Mouse (Mus musculus): ENCODE results near the gene Gm16223.

DNA sequence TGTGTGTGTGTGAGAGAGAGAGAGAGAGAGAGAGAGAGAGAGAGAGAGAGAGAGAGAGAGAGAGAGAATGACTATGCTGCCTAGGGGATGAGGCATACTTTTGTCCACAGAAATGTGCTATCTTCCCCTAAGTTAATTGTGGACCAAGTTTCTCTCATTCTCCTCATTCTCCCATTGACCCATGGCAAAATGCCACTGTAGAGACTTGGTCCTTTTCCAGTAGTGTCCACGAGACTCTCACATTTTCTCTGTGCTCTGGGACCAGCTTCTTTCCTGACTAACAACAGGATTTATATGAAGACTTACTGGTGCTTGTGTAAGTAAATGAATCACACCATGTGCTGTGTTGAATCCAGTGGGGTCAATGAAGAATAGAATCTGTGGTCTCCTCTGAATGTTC is 98.6 kb downstream of the Gm16223 start:
- TF ChIP-seq SRF (IDR thresholded peaks at IDR 0.05; ENCODE audit: control insufficient read depth, insufficient read length, low read depth) (no peak), MAX (IDR thresholded peaks at IDR 0.05; ENCODE audit: low read depth) (no peak), POLR2A (IDR thresholded peaks at IDR 0.05; ENCODE audit: insufficient read length, low read depth) (no peak), MYOG (IDR thresholded peaks at IDR 0.05; ENCODE audit: control insufficient read depth in 1 of 3, insufficient read depth in 1 of 3, insufficient read length in 2 of 3, low read depth in 2 of 3) (no peak), USF1 (IDR thresholded peaks at IDR 0.05; ENCODE audit: low read depth) (no peak), TCF12 (IDR thresholded peaks at IDR 0.05; ENCODE audit: insufficient read depth, poor library complexity, severe bottlenecking) (no peak), POLR2AphosphoS2 (IDR thresholded peaks at IDR 0.05; ENCODE audit: insufficient read length, low read depth) (no peak), CEBPB (IDR thresholded peaks at IDR 0.05; ENCODE audit: insufficient read depth, poor library complexity, severe bottlenecking) (no peak), E2F4 (IDR thresholded peaks at IDR 0.05; ENCODE audit: insufficient read depth) (no peak), REST (IDR thresholded peaks at IDR 0.05; ENCODE audit: insufficient read depth, insufficient read length) (no peak), MYOD1 (IDR thresholded peaks at IDR 0.05; ENCODE audit: control insufficient read depth in 1 of 3, insufficient read length in 2 of 3, low read depth in 2 of 3) (no peak), TCF3 (IDR thresholded peaks at IDR 0.05; ENCODE audit: insufficient read length, low read depth) (no peak)
